Mouse (Mus musculus): ENCODE data around the gene Pakap. TPM values are rescaled to one million over a fixed set of nuclear protein-coding genes. Genes with fewer than 3 reads are reported as not detected.

Pakap gene
- polyA plus RNA-seq, 1 experiment: 0.38 TPM

GRCm38 (mm10) chr4:57666101-57666500 lies 98.1 kb downstream of the Pakap start:
- WGBS: 78% methylated on average over 3 of the region's 3 CpGs
- Histone ChIP-seq H3K4me3 (ENCODE audit: control insufficient read depth, insufficient read depth, low read length) (no peak overlapping the region), H3K36me3 (ENCODE audit: control insufficient read depth, insufficient read depth, low read length) (no peaks in the 10 kb centered on the region), H3K27me3 (ENCODE audit: control insufficient read depth, insufficient read depth, low read length) (no peaks in the 10 kb centered on the region), H3K27ac (ENCODE audit: control insufficient read depth, insufficient read depth, low read length) (no peak overlapping the region), H3K4me1 (replicated peaks; ENCODE audit: control insufficient read depth, insufficient read depth, low read length) (no peaks in the 10 kb centered on the region)
- no peak for TF ChIP-seq CTCF (IDR thresholded peaks at IDR 0.05; ENCODE audit: borderline replicate concordance, control insufficient read depth, extremely low read depth, insufficient read depth, low read length, poor library complexity)
- no peak for TF ChIP-seq POLR2A (IDR thresholded peaks at IDR 0.05; ENCODE audit: control insufficient read depth, extremely low read depth, insufficient read depth, low read length, poor library complexity)
- DNase-seq: no peak

GRCm38 (mm10) chr4:57670813-57671469 lies 103.0 kb downstream of the Pakap start:
- Histone ChIP-seq H3K4me1 (replicated peaks; ENCODE audit: control insufficient read depth, insufficient read depth, low read length) (peaks cover 18% of the 10 kb centered on the region), H3K27me3 (ENCODE audit: control insufficient read depth, insufficient read depth, low read length) (no peaks in the 10 kb centered on the region), H3K27ac (ENCODE audit: control insufficient read depth, insufficient read depth, low read length) (no peak overlapping the region), H3K36me3 (ENCODE audit: control insufficient read depth, insufficient read depth, low read length) (no peaks in the 10 kb centered on the region), H3K4me3 (ENCODE audit: control insufficient read depth, insufficient read depth, low read length) (no peak overlapping the region)
- WGBS: 78% methylated on average over 7 of the region's 7 CpGs
- TF ChIP-seq CTCF (IDR thresholded peaks at IDR 0.05; ENCODE audit: borderline replicate concordance, control insufficient read depth, extremely low read depth, insufficient read depth, low read length, poor library complexity) (no peak), POLR2A (IDR thresholded peaks at IDR 0.05; ENCODE audit: control insufficient read depth, extremely low read depth, insufficient read depth, low read length, poor library complexity) (no peak)
- no peak for DNase-seq

GRCm38 (mm10) chr4:57672541-57672940 lies 104.6 kb downstream of the Pakap start:
- Histone ChIP-seq H3K27ac (ENCODE audit: control insufficient read depth, insufficient read depth, low read length) (no peak overlapping the region), H3K36me3 (ENCODE audit: control insufficient read depth, insufficient read depth, low read length) (no peaks in the 10 kb centered on the region), H3K4me1 (replicated peaks; ENCODE audit: control insufficient read depth, insufficient read depth, low read length) (peaks cover 18% of the 10 kb centered on the region), H3K27me3 (ENCODE audit: control insufficient read depth, insufficient read depth, low read length) (no peaks in the 10 kb centered on the region), H3K4me3 (ENCODE audit: control insufficient read depth, insufficient read depth, low read length) (no peak overlapping the region)
- no peak for TF ChIP-seq POLR2A (IDR thresholded peaks at IDR 0.05; ENCODE audit: control insufficient read depth, extremely low read depth, insufficient read depth, low read length, poor library complexity)
- TF ChIP-seq CTCF (IDR thresholded peaks at IDR 0.05; ENCODE audit: borderline replicate concordance, control insufficient read depth, extremely low read depth, insufficient read depth, low read length, poor library complexity): no peak
- 74% methylated on average over 4 of the region's 4 CpGs for WGBS
- DNase-seq: no peak

- DNase-seq: peak; percentile 91
- WGBS: 8% methylated on average over 12 of the region's 12 CpGs
- no peaks in the 10 kb centered on the region for H3K27me3 ChIP-seq (ENCODE audit: control insufficient read depth, insufficient read depth, low read length)
- no peaks in the 10 kb centered on the region for H3K36me3 ChIP-seq (ENCODE audit: control insufficient read depth, insufficient read depth, low read length)
- peak; percentile 94 for TF ChIP-seq CTCF (IDR thresholded peaks at IDR 0.05; ENCODE audit: borderline replicate concordance, control insufficient read depth, extremely low read depth, insufficient read depth, low read length, poor library complexity)
- no peak for TF ChIP-seq POLR2A (IDR thresholded peaks at IDR 0.05; ENCODE audit: control insufficient read depth, extremely low read depth, insufficient read depth, low read length, poor library complexity)
- H3K4me1 ChIP-seq (replicated peaks; ENCODE audit: control insufficient read depth, insufficient read depth, low read length): peaks cover 18% of the 10 kb centered on the region
- H3K27ac ChIP-seq (ENCODE audit: control insufficient read depth, insufficient read depth, low read length): no peak overlapping the region
- peak overlapping the region; percentile 16; the same call in 1 of the 2 replicates for H3K4me3 ChIP-seq (ENCODE audit: control insufficient read depth, insufficient read depth, low read length)
These were observed 105.3 kb downstream of the Pakap start for GRCm38 (mm10) chr4:57672996-57673906.

GRCm38 (mm10) chr4:57674351-57674750 lies 106.4 kb downstream of the Pakap start:
- no peak for DNase-seq
- 61% methylated on average over 7 of the region's 7 CpGs for WGBS
- no peaks in the 10 kb centered on the region for H3K36me3 ChIP-seq (ENCODE audit: control insufficient read depth, insufficient read depth, low read length)
- TF ChIP-seq CTCF (IDR thresholded peaks at IDR 0.05; ENCODE audit: borderline replicate concordance, control insufficient read depth, extremely low read depth, insufficient read depth, low read length, poor library complexity): no peak
- TF ChIP-seq POLR2A (IDR thresholded peaks at IDR 0.05; ENCODE audit: control insufficient read depth, extremely low read depth, insufficient read depth, low read length, poor library complexity): no peak
- no peaks in the 10 kb centered on the region for H3K27me3 ChIP-seq (ENCODE audit: control insufficient read depth, insufficient read depth, low read length)
- no peak overlapping the region for H3K4me3 ChIP-seq (ENCODE audit: control insufficient read depth, insufficient read depth, low read length)
- H3K27ac ChIP-seq (ENCODE audit: control insufficient read depth, insufficient read depth, low read length): no peak overlapping the region
- H3K4me1 ChIP-seq (replicated peaks; ENCODE audit: control insufficient read depth, insufficient read depth, low read length): peaks cover 18% of the 10 kb centered on the region

GRCm38 (mm10) chr4:57675387-57675786 lies 107.4 kb downstream of the Pakap start:
- WGBS: 2% methylated on average over 13 of the region's 13 CpGs
- Histone ChIP-seq H3K27me3 (ENCODE audit: control insufficient read depth, insufficient read depth, low read length) (no peaks in the 10 kb centered on the region), H3K4me3 (ENCODE audit: control insufficient read depth, insufficient read depth, low read length) (no peak overlapping the region), H3K27ac (ENCODE audit: control insufficient read depth, insufficient read depth, low read length) (no peak overlapping the region), H3K36me3 (ENCODE audit: control insufficient read depth, insufficient read depth, low read length) (no peaks in the 10 kb centered on the region), H3K4me1 (replicated peaks; ENCODE audit: control insufficient read depth, insufficient read depth, low read length) (peaks cover 18% of the 10 kb centered on the region)
- TF ChIP-seq CTCF (IDR thresholded peaks at IDR 0.05; ENCODE audit: borderline replicate concordance, control insufficient read depth, extremely low read depth, insufficient read depth, low read length, poor library complexity): no peak
- TF ChIP-seq POLR2A (IDR thresholded peaks at IDR 0.05; ENCODE audit: control insufficient read depth, extremely low read depth, insufficient read depth, low read length, poor library complexity): no peak
- peak; percentile 62 for DNase-seq

Data from thymus, adult 2 months (tissue).